Mouse (Mus musculus): ENCODE results near the gene Mdm1. TPM values are rescaled to one million over a fixed set of nuclear protein-coding genes. Genes with fewer than 3 reads are reported as not detected.

The Mdm1 gene
- total RNA-seq, 2 experiments from 2014 or later, result 1.7 to 2.6 TPM

DNA sequence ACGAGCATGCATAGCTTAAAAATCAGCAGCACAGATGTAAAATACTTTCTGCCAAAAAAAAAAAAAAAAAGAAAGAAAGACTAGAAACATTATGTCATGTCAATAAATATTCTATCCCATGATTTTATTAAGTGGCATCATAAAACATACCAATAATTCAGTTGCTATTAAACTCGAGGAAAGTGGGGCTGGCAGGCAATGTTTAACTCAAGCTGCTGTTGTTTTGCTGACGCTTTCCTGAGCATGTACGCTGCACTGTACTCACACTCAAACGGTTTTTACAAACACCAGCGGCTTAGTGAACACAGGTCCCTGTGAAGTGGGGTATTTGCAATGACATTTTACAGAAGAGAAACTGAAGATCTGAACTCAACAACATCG, 30.7 kb upstream of the Mdm1 start:
- H3K27ac ChIP-seq, result no peak overlapping the region
- intact Hi-C loops (cut with DNase I), result loop anchor here (10.0 kb wide), 1 partner anchor 316 kb away; the partner anchor contains the start of gene Nup107
- TF ChIP-seq CTCF (IDR thresholded peaks at IDR 0.05), result no peak
- no peak overlapping the region for H3K4me3 ChIP-seq
- DNase-seq, result no peak

DNA sequence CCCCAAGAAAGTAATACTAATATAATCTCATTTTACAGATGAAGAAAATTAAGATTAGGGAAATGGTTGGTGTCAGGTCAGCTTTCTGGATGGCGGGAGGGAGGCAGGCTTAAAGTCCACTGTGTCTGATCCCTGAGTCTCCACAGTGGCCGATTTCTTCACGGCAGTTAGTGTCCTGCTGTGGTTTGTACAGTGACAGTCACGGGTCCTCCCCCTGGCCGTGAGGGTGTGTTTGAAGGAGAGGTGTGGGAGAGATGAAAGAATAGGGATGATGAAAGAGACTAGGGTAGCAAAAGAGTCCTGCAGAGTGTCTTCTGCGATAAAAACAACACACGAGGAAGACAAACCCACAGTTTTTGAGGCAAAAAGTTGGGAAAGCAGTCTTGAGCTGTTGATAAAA, 30.0 kb upstream of the Mdm1 start:
- Histone ChIP-seq H3K27ac (no peak overlapping the region), H3K4me3 (no peak overlapping the region)
- no peak for DNase-seq
- TF ChIP-seq CTCF (IDR thresholded peaks at IDR 0.05), result no peak
- intact Hi-C loops (cut with DNase I), result loop anchor here (10.0 kb wide), 1 partner anchor 317 kb away; the partner anchor contains the start of gene Nup107

DNA sequence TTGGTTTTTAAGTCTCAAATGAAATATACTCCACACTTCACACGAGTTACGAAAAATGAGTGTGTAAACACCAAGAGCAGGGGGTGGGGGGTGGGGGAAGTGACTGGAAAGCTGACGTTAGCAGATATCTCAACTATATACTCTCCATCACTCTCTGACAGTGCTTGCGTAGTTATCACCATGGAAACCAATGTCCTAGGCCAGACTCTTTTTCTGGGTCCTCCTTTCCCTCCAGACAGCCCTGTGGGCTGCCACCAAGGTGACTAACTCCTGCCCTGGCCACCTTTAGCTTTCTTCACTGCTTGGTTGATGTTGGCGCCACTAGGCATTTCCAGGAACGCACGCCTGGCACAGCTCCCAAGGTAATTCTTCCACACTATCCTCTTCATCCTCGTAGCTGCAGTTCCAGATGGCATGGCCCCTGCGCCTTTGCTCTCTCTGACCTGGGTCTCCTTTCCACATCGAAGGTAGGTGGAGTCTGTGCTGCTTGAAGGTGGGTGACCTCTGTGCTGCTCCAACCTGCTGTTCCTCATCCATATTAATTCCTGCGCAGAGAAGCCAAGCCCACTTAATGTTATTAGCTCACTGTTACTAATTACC, 29.2 kb upstream of the Mdm1 start:
- Histone ChIP-seq H3K4me3 (no peak overlapping the region), H3K27ac (no peak overlapping the region)
- DNase-seq, result no peak
- intact Hi-C loops (cut with DNase I), result loop anchor here (10.0 kb wide), 1 partner anchor 318 kb away; the partner anchor contains the start of gene Nup107
- no peak for TF ChIP-seq CTCF (IDR thresholded peaks at IDR 0.05)

DNA sequence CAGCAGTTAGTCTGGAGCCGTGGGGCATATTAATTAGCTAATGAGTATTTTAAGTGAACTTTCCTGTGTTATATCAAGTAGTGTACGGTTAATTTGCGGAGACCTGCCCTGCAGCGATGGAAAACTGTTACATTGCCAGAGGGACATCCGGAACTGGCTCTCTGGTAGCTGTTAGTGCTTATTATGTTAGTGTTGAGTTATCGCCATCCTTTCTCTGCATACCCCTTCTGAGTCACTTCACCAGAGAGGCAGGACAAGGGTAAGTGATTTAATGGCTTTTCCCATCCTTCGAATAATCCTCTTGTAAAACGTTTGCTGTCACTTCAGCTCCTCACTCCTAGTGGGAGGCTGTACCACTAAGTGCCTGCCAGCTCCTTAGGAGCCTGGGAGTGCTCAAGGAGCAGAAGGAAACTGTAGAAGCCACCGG, 28.3 kb upstream of the Mdm1 start:
- Histone ChIP-seq H3K27ac (no peak overlapping the region), H3K4me3 (no peak overlapping the region)
- no peak for TF ChIP-seq CTCF (IDR thresholded peaks at IDR 0.05)
- intact Hi-C loops (cut with DNase I), result loop anchor here (10.0 kb wide), 1 partner anchor 318 kb away; the partner anchor contains the start of gene Nup107
- no peak for DNase-seq

DNA sequence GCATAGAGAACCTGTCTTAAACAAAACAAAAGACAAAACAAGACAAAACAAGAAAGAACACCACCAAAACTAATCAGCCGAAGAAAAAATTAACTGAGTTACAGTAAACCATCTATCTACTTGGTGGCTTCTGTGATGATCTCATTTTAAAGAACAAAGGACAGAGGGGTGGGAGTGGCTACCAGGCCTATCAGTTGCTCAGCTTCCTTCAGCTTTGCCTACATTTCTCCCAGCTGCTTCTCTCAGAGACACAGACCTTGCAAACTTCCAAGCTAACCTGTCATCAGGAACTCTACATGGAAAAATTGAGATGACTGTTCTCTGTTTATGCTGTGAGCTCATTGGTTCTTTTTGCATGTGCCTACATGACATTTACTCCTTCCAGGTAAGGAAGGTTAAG, 27.3 kb upstream of the Mdm1 start:
- intact Hi-C loops (cut with DNase I), result loop anchor here (10.0 kb wide), 1 partner anchor 319 kb away; the partner anchor contains the start of gene Nup107
- no peak for DNase-seq
- H3K27ac ChIP-seq, result no peak overlapping the region
- TF ChIP-seq CTCF (IDR thresholded peaks at IDR 0.05), result no peak
- no peak overlapping the region for H3K4me3 ChIP-seq

DNA sequence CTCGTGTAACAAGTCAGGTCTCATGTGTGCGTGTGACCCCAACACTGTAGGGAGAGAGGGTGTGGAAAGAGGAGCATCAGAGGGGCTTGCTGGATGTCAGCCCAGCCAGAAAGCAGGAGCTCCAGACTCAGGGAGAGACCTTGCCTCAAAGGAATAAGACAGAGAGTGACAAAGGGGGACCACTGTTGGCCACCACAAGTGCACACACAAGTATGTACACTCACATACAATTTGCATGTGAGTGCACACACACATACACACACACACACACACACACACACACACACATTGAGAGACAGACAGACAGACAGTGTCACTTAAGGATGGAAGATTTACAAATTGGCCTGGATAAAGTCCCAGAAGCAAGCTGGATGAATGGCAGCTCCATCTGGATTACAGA, 25.2 kb upstream of the Mdm1 start:
- TF ChIP-seq CTCF (IDR thresholded peaks at IDR 0.05), result no peak
- no peak for DNase-seq
- H3K4me3 ChIP-seq, result no peak overlapping the region
- intact Hi-C loops (cut with DNase I), result loop anchor here (10.0 kb wide), 1 partner anchor 322 kb away; the partner anchor contains the start of gene Nup107
- no peak overlapping the region for H3K27ac ChIP-seq

DNA sequence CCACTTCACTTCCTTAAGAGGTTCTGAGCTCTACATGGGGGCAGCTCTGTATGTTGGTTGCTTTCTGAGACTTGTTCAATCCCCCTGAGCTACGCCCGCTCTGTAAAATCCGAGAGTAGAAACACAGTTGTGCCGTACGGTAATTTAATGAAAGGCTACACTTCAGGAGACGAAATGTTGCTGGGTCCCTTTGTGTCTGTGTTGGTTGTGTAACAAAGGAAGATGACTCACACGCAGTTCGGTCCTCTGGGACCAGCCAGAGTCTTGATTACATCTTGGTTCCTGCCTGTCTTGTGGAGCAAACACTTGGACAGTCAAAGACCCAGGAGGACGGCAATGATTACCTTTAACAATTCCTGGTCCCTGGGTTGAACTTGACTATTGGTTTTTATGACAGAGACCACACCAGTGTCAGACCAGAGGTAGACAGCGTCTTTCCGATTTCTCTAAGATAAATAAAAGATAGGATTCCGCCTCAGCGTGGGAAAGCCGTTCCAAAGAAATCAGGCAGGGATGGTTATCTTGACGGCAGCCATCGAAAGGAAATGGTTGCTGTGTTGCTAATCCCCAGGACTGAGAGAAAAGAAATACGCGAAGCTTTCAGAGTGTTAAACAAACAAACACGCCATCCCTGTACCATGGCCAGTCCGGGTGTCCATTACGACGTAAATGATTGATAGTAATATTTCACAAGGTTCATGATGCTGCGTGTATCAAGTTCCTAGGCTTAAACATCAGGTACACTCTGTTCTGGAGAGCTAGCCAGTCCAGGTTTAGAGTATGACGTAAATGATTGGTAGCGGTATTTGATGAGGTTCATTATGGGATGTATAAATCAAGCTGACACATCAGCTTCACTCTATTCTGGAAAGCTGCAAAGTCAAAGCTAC, 20.3 kb upstream of the Mdm1 start:
- intact Hi-C loops (cut with DNase I), result no loop called here
- TF ChIP-seq CTCF (IDR thresholded peaks at IDR 0.05), result no peak
- Histone ChIP-seq H3K27ac (peak overlapping the region; percentile 60), H3K4me3 (peak overlapping the region; percentile 46)
- DNase-seq, result peak; percentile 65

DNA sequence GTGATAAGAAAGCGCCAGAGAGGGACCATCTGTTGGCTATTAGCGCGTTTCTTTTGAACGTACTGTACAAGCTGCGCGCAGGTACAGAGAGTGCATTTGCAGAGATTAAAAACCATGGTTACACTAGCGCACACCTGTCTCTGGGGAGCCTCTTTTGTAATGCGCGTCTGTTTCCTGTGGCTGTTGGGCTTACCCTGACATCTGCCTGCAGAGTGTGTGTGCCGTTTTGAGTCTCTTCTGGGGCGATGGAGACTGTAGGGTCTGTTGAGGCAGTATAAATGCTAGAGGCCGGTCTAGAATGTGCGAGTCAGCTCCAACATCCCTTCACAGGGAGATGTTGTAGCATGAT, 19.7 kb upstream of the Mdm1 start:
- TF ChIP-seq CTCF (IDR thresholded peaks at IDR 0.05), result no peak
- peak overlapping the region; percentile 60 for H3K27ac ChIP-seq
- H3K4me3 ChIP-seq, result peak overlapping the region; percentile 46
- peak; percentile 26 for DNase-seq
- intact Hi-C loops (cut with DNase I), result no loop called here

DNA sequence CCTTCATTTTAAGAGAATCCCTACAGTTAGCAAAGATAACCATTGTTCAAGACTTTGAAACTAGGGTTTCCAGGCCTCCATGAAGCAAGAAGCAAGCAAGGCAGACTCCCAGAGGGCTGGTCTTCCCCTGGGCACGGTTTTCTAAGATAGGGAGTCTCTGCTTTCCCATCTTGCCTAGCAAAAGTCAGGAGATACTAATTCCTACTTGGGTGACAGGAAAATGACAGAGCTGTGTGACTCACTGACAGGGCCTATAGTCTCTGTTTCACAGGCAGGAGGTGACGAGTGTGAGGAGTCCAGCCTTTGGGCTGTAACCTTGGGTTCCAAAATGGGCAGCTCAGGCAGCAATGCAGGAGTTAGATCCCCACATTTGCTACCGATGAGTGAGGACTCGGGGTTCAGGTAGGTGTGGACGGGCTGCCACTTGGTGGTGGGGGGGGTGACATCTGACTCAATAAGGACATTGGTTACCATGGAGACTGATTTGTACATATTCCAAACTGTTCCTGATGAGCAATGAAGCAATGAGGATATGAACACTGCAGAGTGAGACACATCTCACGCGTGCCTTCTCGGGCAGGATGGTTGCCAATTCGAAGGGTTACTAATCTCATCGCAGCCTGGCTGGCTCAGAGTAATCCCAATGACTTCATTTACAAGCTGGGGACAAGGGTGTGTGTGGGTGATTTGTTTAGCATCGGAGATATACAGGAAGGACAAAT, 19.0 kb upstream of the Mdm1 start:
- intact Hi-C loops (cut with DNase I), result no loop called here
- no peak for TF ChIP-seq CTCF (IDR thresholded peaks at IDR 0.05)
- no peak for DNase-seq
- Histone ChIP-seq H3K4me3 (no peak overlapping the region), H3K27ac (peak overlapping the region; percentile 60; the same call in 1 of the 2 replicates)

DNA sequence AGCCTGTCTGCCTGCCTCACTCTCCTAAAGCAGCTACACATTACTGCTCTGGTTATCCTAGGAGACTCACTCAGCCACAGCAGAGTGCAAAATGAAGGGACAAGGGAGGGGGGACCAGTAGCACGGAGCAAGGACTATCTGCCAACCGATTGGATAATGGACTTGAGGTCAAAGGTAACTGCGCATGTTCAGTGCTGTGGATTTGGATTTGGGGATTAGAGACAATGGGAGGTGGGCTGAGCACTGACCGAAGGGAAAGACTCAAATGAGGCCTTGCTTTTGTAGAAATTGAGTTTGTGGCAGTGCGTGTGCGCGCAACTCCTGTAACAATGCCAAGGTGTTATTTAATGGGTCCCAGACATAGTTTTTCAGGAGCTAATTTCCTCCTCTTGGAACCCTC, 16.4 kb upstream of the Mdm1 start:
- no peak for DNase-seq
- H3K4me3 ChIP-seq, result no peak overlapping the region
- intact Hi-C loops (cut with DNase I), result no loop called here
- TF ChIP-seq CTCF (IDR thresholded peaks at IDR 0.05), result no peak
- H3K27ac ChIP-seq, result no peak overlapping the region

DNA sequence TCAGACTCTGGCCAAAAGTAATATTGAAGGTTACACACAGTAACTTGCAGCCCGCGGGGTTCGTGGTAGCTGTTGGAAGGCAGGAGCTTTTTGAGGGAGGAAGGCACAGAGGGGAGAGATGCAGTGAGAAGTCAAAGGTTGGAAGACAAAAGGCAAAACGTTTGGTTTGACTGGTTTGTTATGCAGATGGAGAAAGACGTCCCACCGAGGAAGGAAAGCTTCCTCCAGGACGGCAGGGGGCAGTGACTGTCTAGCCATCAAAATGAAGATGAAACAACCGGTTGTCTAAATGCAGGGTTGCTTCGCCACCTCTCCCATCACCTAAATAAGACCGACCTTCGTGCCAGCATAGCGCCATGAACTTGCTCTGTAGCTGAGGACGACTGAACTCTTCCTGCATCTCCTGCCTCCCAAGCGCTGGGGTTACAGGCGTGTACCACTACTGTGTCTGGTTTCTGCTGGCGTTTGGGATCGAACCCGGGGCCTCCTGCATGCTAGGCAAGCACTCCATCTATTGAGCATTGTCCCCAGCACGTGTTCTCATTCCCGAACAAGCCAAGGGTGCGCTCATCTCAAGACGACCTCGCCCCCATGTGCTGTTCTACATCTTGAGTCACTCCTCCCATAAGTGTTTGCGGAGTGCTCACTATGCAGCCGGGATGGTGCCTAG, 15.7 kb upstream of the Mdm1 start:
- TF ChIP-seq CTCF (IDR thresholded peaks at IDR 0.05), result no peak
- Histone ChIP-seq H3K27ac (no peak overlapping the region), H3K4me3 (no peak overlapping the region)
- DNase-seq, result no peak
- intact Hi-C loops (cut with DNase I), result no loop called here

DNA sequence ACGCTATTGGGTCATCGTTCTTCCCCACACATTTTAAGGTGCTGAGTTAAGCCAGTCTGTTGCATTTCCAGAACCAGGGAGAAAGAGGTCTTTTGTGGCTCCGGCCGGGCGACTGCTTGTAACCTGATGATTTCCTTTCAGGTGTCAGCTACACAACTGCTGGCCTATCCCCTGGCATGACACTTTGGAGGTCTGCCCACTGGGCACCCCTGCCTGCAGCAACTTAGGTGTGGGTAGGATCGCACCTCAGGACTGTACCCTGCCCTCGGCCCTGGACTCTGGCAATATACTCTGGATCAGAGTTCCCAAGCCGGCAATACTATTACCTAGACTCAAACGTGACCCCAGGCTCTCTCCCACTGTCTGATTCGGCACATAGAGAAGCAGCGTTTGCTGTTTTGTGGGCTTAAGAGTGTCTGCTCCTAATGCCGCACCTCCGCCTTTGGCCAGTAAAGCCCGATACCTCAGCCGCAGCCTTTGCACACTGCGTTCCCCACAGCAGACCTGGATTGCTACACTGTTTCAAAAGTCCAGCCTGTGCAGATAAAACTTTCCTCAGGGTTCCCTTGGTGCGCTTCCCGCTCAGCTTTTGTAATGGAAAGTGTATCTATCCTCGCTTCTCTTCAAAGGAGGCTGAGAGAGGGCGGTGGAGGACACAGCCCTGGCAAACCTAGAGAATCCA, 12.5 kb upstream of the Mdm1 start:
- intact Hi-C loops (cut with DNase I), result no loop called here
- no peak for TF ChIP-seq CTCF (IDR thresholded peaks at IDR 0.05)
- no peak overlapping the region for H3K4me3 ChIP-seq
- H3K27ac ChIP-seq, result no peak overlapping the region
- DNase-seq, result no peak

Measured in gastrocnemius, adult 2 months (tissue).